Mouse (Mus musculus) ES-E14 (cell line): ENCODE measurements around the gene Il1b. TPM values are rescaled to one million over a fixed set of nuclear protein-coding genes. Genes with fewer than 3 reads are reported as not detected.

Experiments
- DNase-seq: peaks from one replicate; pipeline ENCODE4 v3.0.0-alpha.2; 2013; ENCODE audit warnings: low read depth, low spot score
- H3K27ac ChIP-seq: 2 replicates; pipeline ENCODE4 v1.5.1; 2012; ENCODE audit warnings: low read depth, mild to moderate bottlenecking, low read length, moderate library complexity, mixed read lengths; ENCODE audit not compliant: poor library complexity, insufficient read depth, severe bottlenecking
- H3K36me3 ChIP-seq: 2 replicates; pipeline ENCODE4 v1.6.1; 2012; ENCODE audit warnings: mild to moderate bottlenecking, low read length, moderate library complexity, mixed read lengths; ENCODE audit not compliant: control insufficient read depth, poor library complexity, insufficient read depth, severe bottlenecking
- H3K4me1 ChIP-seq, 2 experiments: fragments of 150-350 bp in 1 of 2; sonication (generic) in 1 of 2; 2 replicates each; pipeline ENCODE4 v1.6.1; 2012; ENCODE audit warnings: low read length in 2 of 2, mild to moderate bottlenecking in 1 of 2, mixed read lengths in 1 of 2; ENCODE audit not compliant: control insufficient read depth in 2 of 2, insufficient read depth in 2 of 2, poor library complexity in 1 of 2
- H3K4me3 ChIP-seq, 2 experiments: fragments of 150-350 bp in 1 of 2; sonication (generic) in 1 of 2; 2 replicates each; pipeline ENCODE4 v1.5.1; 2012; ENCODE audit warnings: low read length in 2 of 2, low read depth in 1 of 2, mild to moderate bottlenecking in 1 of 2, mixed read lengths in 1 of 2; ENCODE audit not compliant: insufficient read depth in 1 of 2, poor library complexity in 1 of 2, severe bottlenecking in 1 of 2
- H3K9ac ChIP-seq: 2 replicates; pipeline ENCODE4 v1.6.1; 2012; ENCODE audit warnings: low read depth, mild to moderate bottlenecking, low read length, mixed read lengths; ENCODE audit not compliant: poor library complexity, insufficient read depth, severe bottlenecking
- H3K9me3 ChIP-seq: fragments of 150-350 bp; sonication (generic); 2 replicates; pipeline ENCODE4 v1.6.1; 2012; ENCODE audit warnings: low read depth, mild to moderate bottlenecking, low read length; ENCODE audit not compliant: control insufficient read depth, insufficient read depth
- CHD2 ChIP-seq: IDR thresholded peaks from 2 replicates; pipeline ENCODE4 v1.6.1; 2014; ENCODE audit warnings: mild to moderate bottlenecking, low read depth, low read length, inconsistent platforms
- HCFC1 ChIP-seq: IDR thresholded peaks from 2 replicates; pipeline ENCODE4 v1.6.1; 2012; ENCODE audit warnings: low read length, inconsistent platforms, borderline replicate concordance; ENCODE audit not compliant: insufficient read depth
- MAFK ChIP-seq: IDR thresholded peaks from 2 replicates; pipeline ENCODE4 v1.6.1; 2014; ENCODE audit warnings: mild to moderate bottlenecking, low read depth, low read length, inconsistent platforms; ENCODE audit not compliant: insufficient read depth
- ZC3H11A ChIP-seq: IDR thresholded peaks from 2 replicates; pipeline ENCODE4 v1.6.1; 2012; ENCODE audit warnings: low read depth, mild to moderate bottlenecking, inconsistent platforms, low read length, borderline replicate concordance
- ZNF384 ChIP-seq: IDR thresholded peaks from 2 replicates; pipeline ENCODE4 v1.6.1; 2012; ENCODE audit warnings: low read depth, low read length, inconsistent platforms
- in situ Hi-C, 2 experiments: fragments of 600-800 bp; cut with MboI; formaldehyde crosslinking; loops; one replicate each; pipeline ENCODE4 v1.15.1; 2025; ENCODE audit warnings: low sequenced_read_pairs in 2 of 2, inconsistent platforms in 1 of 2; ENCODE audit not compliant: unreplicated experiment in 2 of 2
- total RNA-seq: library from RNA; depleted of rRNA; stranded (reverse); fragments of 300-350 nt; gene quantifications from 2 replicates; pipeline ENCODE4 v1.2.3, GENCODE M21; 2012

Il1b gene
- total RNA-seq, 1 experiment = not detected

GRCm38 (mm10) chr2:129338138-129338621, 32.8 kb downstream of the Il1b start:
- no peaks in the 10 kb centered on the region for H3K9me3 ChIP-seq
- H3K4me1 ChIP-seq = 0 out of 4 replicates have a peak, but pooled peaks cover 1 to 2% of the 10 kb centered on the region in 2 experiments
- H3K27ac ChIP-seq = no peak overlapping the region
- no peak overlapping the region for H3K9ac ChIP-seq
- H3K36me3 ChIP-seq = no peaks in the 10 kb centered on the region
- in situ Hi-C loops = no loop called here
- DNase-seq = no peak
- TF ChIP-seq CHD2 (no peak), ZNF384 (no peak), MAFK (no peak), HCFC1 (no peak), ZC3H11A (no peak)
- no peak overlapping the region for H3K4me3 ChIP-seq

DNA sequence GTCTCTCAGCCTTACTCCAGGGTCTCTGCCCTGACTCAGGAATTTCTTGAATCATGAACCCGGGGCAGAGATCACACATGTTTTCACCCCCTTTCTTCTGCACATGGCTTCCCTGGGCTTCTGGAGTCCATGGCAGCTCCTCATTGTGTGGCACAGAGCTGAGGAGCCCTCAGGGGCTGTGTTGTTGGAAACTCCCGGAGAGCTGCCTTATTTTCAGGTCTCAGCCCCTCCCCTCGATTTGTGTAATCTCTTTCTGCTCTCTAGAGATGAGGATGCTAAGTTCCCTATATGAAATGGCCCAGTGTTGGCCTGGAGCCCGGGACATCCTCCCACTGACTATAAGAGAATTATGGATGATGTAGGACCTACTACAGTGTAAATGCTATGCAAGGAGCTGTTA, 37.5 kb downstream of the Il1b start:
- no peak overlapping the region for H3K4me3 ChIP-seq
- in situ Hi-C loops = no loop called here
- DNase-seq = no peak
- 0 out of 4 replicates have a peak, but pooled peaks cover 1 to 2% of the 10 kb centered on the region in 2 experiments for H3K4me1 ChIP-seq
- no peaks in the 10 kb centered on the region for H3K36me3 ChIP-seq
- no peak for TF ChIP-seq CHD2
- no peak for TF ChIP-seq HCFC1
- no peak for TF ChIP-seq MAFK
- no peak for TF ChIP-seq ZC3H11A
- no peak for TF ChIP-seq ZNF384
- no peak overlapping the region for H3K9ac ChIP-seq
- no peaks in the 10 kb centered on the region for H3K9me3 ChIP-seq
- no peak overlapping the region for H3K27ac ChIP-seq

- Histone ChIP-seq H3K4me1 (no peaks in the 10 kb centered on the region), H3K27ac (no peak overlapping the region), H3K36me3 (no peaks in the 10 kb centered on the region), H3K9ac (no peak overlapping the region), H3K4me3 (no peak overlapping the region), H3K9me3 (no peaks in the 10 kb centered on the region)
- in situ Hi-C loops = no loop called here
- no peak for DNase-seq
- no peak for TF ChIP-seq HCFC1
- TF ChIP-seq ZC3H11A = no peak
Measured at GRCm38 (mm10) chr2:129330540-129330939, 40.4 kb downstream of the Il1b start.

DNA sequence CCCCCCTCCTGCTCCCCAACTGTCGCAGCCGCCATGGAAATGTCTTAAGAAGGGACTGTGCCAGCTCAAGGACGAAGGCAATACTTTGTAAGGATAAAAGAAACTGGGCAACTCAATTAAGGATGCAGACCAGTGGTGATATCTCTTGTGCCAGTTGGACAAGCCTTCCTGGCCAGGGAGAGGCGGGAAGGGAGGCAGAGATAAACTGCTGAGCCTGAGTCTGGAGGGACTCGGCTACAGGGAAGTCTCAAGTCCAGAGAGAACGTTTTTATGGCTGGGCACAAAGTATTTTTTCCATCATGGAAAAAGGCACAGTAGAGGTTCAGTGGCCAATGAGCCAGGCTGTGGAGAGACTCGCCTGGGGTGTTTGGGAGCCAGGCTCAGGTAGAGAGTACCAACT, 40.9 kb downstream of the Il1b start:
- no peak overlapping the region for H3K27ac ChIP-seq
- in situ Hi-C loops = no loop called here

GRCm38 (mm10) chr2:129328238-129328637, 42.7 kb downstream of the Il1b start:
- Histone ChIP-seq H3K36me3 (no peaks in the 10 kb centered on the region), H3K27ac (no peak overlapping the region), H3K4me1 (no peaks in the 10 kb centered on the region), H3K9me3 (no peaks in the 10 kb centered on the region), H3K9ac (no peak overlapping the region), H3K4me3 (no peak overlapping the region)
- in situ Hi-C loops = no loop called here
- no peak for DNase-seq
- TF ChIP-seq ZC3H11A = no peak
- no peak for TF ChIP-seq CHD2
- no peak for TF ChIP-seq MAFK
- no peak for TF ChIP-seq ZNF384
- TF ChIP-seq HCFC1 = no peak

More for the DNA sequence above, 40.9 kb downstream of the Il1b start:
- TF ChIP-seq ZNF384 = no peak
- no peak for TF ChIP-seq HCFC1
- no peak for TF ChIP-seq CHD2
- no peak for TF ChIP-seq MAFK
- TF ChIP-seq ZC3H11A = no peak
- no peaks in the 10 kb centered on the region for H3K9me3 ChIP-seq
- no peak overlapping the region for H3K9ac ChIP-seq
- no peak for DNase-seq
- H3K4me1 ChIP-seq = no peaks in the 10 kb centered on the region
- no peaks in the 10 kb centered on the region for H3K36me3 ChIP-seq
- H3K4me3 ChIP-seq = no peak overlapping the region
